Mouse (Mus musculus) hindbrain, embryonic 13.5 days (tissue): ENCODE data around the gene Hcfc1. TPM values are rescaled to one million over a fixed set of nuclear protein-coding genes. Genes with fewer than 3 reads are reported as not detected.

Experiments used
- ATAC-seq: fragments of 200-750 bp; cut with Nextera tagmentation; 2 replicates; pipeline ENCODE4 v1.8.0; 2017; ENCODE audit warnings: moderate TSS enrichment; ENCODE audit not compliant: low FRiP score
- H3K27ac ChIP-seq: fragments of 300-500 bp; sonication (generic); 2 replicates; pipeline ENCODE4 v1.5.1; 2015; ENCODE audit warnings: inconsistent platforms, mild to moderate bottlenecking, moderate library complexity
- H3K27me3 ChIP-seq: fragments of 300-500 bp; sonication (generic); 2 replicates; pipeline ENCODE4 v1.6.1; 2015; ENCODE audit warnings: mild to moderate bottlenecking, inconsistent platforms
- H3K36me3 ChIP-seq: fragments of 300-500 bp; sonication (generic); 2 replicates; pipeline ENCODE4 v1.6.1; 2015; ENCODE audit warnings: mild to moderate bottlenecking, inconsistent platforms
- H3K4me1 ChIP-seq: fragments of 300-500 bp; sonication (generic); replicated peaks from 2 replicates; pipeline ENCODE4 v1.6.1; 2015; ENCODE audit warnings: inconsistent platforms
- H3K4me2 ChIP-seq: fragments of 300-500 bp; sonication (generic); 2 replicates; pipeline ENCODE4 v1.6.1; 2015; ENCODE audit warnings: inconsistent platforms, mild to moderate bottlenecking, moderate library complexity
- H3K4me3 ChIP-seq: fragments of 300-500 bp; sonication (generic); 2 replicates; pipeline ENCODE4 v1.5.1; 2015; ENCODE audit warnings: mild to moderate bottlenecking, inconsistent platforms
- H3K9ac ChIP-seq: fragments of 300-500 bp; sonication (generic); 2 replicates; pipeline ENCODE4 v1.6.1; 2015; ENCODE audit warnings: mild to moderate bottlenecking, inconsistent platforms
- H3K9me3 ChIP-seq: fragments of 300-500 bp; sonication (generic); 2 replicates; pipeline ENCODE4 v1.6.1; 2016; ENCODE audit warnings: inconsistent platforms
- WGBS: fragments of 180-500 bp; shearing (Covaris S2); methylation state at CpG from one replicate; pipeline ENCODE4 v1.1.7; 2015; 5-methylcytosine and 5-hydroxymethylcytosine counted together
- polyA plus RNA-seq: library from polyadenylated mRNA; unstranded; fragments of >200 nt; fragmentation: Nextera tagmentation; extraction: Ambion mirVana; gene quantifications from 2 replicates; pipeline ENCODE4 v1.2.1, GENCODE M21; 2015

Hcfc1 gene
- polyA plus RNA-seq, 1 experiment from 2014 or later, result 50.8 TPM

- H3K4me1 ChIP-seq, result peaks cover 10% of the 10 kb centered on the region
- no peak overlapping the region for H3K4me3 ChIP-seq
- no peaks in the 10 kb centered on the region for H3K27me3 ChIP-seq
- no peaks in the 10 kb centered on the region for H3K36me3 ChIP-seq
- WGBS, result 90% methylated on average over 1 of the region's 1 CpGs
- no peaks in the 10 kb centered on the region for H3K9me3 ChIP-seq
- no peak overlapping the region for H3K9ac ChIP-seq
- no peak overlapping the region for H3K27ac ChIP-seq
- H3K4me2 ChIP-seq, result no peak overlapping the region
- ATAC-seq, result no peak
Measured at GRCm38 (mm10) chrX:73969167-73969566, 3.0 kb upstream of the Hcfc1 start.

- WGBS, result 11% methylated on average over 59 of the region's 60 CpGs
- H3K4me1 ChIP-seq, result peaks cover 27% of the 10 kb centered on the region
- H3K4me2 ChIP-seq, result peak overlapping the region; percentile 47
- peak overlapping the region; percentile 99 for H3K27ac ChIP-seq
- no peaks in the 10 kb centered on the region for H3K36me3 ChIP-seq
- peak; percentile 89 for ATAC-seq
- no peaks in the 10 kb centered on the region for H3K9me3 ChIP-seq
- H3K27me3 ChIP-seq, result no peaks in the 10 kb centered on the region
- H3K4me3 ChIP-seq, result peak overlapping the region; percentile 66
- H3K9ac ChIP-seq, result peak overlapping the region; percentile 78
Measured at GRCm38 (mm10) chrX:73967177-73968075, 1.3 kb upstream of the Hcfc1 start.

GRCm38 (mm10) chrX:73965307-73965706 is 850 bp downstream of the Hcfc1 start:
- H3K4me3 ChIP-seq, result peak overlapping the region; percentile 66
- no peaks in the 10 kb centered on the region for H3K36me3 ChIP-seq
- H3K9ac ChIP-seq, result peak overlapping the region; percentile 78
- H3K4me1 ChIP-seq, result peaks cover 35% of the 10 kb centered on the region
- no peaks in the 10 kb centered on the region for H3K9me3 ChIP-seq
- no peaks in the 10 kb centered on the region for H3K27me3 ChIP-seq
- 21% methylated on average over 20 of the region's 20 CpGs for WGBS
- ATAC-seq, result no peak
- H3K27ac ChIP-seq, result peak overlapping the region; percentile 99
- peak overlapping the region; percentile 76 for H3K4me2 ChIP-seq

GRCm38 (mm10) chrX:73964363-73964762 is 1.8 kb downstream of the Hcfc1 start:
- peaks cover 35% of the 10 kb centered on the region for H3K4me1 ChIP-seq
- WGBS, result 39% methylated on average over 3 of the region's 3 CpGs
- no peaks in the 10 kb centered on the region for H3K9me3 ChIP-seq
- ATAC-seq, result no peak
- peak overlapping the region; percentile 66 for H3K4me3 ChIP-seq
- H3K4me2 ChIP-seq, result peak overlapping the region; percentile 76
- H3K36me3 ChIP-seq, result peaks cover 4% of the 10 kb centered on the region
- no peaks in the 10 kb centered on the region for H3K27me3 ChIP-seq
- peak overlapping the region; percentile 78 for H3K9ac ChIP-seq
- H3K27ac ChIP-seq, result no peak overlapping the region

DNA sequence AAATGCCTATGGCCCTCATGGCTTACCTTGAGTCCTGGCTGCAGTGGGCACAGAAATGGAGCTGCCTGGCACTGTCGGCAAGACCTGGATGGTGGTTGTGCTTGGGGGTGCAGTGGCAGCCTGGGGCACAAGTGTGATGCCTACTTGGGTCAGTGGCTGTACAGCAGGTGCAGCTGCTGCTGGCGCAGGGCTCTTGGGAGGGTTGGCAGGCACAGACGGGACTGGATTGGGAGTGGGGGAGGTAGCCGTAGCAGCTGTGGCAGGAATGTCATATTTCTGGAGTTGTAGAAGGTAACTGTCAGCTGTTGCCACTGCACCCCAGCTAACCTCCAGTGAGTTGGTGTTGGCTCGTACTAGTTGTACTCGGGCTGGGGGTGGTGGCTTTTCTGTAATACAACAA is 11.2 kb downstream of the Hcfc1 start:
- no peaks in the 10 kb centered on the region for H3K9me3 ChIP-seq
- H3K4me1 ChIP-seq, result no peaks in the 10 kb centered on the region
- ATAC-seq, result no peak
- H3K27ac ChIP-seq, result no peak overlapping the region
- H3K36me3 ChIP-seq, result peaks cover 90% of the 10 kb centered on the region
- 90% methylated on average over 6 of the region's 6 CpGs for WGBS
- no peak overlapping the region for H3K9ac ChIP-seq
- no peak overlapping the region for H3K4me3 ChIP-seq
- no peaks in the 10 kb centered on the region for H3K27me3 ChIP-seq
- no peak overlapping the region for H3K4me2 ChIP-seq

DNA sequence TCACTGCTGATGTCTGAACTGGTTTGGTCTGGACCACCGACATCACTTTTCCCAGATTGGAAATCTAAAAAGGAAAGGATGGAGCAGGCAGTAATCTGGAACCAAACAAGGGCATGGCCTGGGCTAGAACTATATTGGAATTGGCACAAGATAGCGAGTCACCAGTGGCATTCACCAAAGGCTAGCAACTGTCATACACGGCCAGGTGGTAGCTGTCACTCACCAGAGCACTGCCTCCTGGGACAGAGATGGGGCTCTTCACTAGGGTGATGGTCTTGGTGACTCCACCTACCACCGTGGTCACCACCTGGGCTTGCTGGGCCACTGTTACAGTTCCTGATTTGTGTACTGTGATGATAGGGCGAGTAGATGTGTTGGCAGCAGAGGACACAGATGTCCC is 13.6 kb downstream of the Hcfc1 start:
- no peak overlapping the region for H3K4me2 ChIP-seq
- no peak for ATAC-seq
- H3K4me3 ChIP-seq, result no peak overlapping the region
- no peaks in the 10 kb centered on the region for H3K9me3 ChIP-seq
- 89% methylated on average over 5 of the region's 5 CpGs for WGBS
- H3K27me3 ChIP-seq, result no peaks in the 10 kb centered on the region
- no peaks in the 10 kb centered on the region for H3K4me1 ChIP-seq
- no peak overlapping the region for H3K9ac ChIP-seq
- no peak overlapping the region for H3K27ac ChIP-seq
- H3K36me3 ChIP-seq, result peaks cover 90% of the 10 kb centered on the region

DNA sequence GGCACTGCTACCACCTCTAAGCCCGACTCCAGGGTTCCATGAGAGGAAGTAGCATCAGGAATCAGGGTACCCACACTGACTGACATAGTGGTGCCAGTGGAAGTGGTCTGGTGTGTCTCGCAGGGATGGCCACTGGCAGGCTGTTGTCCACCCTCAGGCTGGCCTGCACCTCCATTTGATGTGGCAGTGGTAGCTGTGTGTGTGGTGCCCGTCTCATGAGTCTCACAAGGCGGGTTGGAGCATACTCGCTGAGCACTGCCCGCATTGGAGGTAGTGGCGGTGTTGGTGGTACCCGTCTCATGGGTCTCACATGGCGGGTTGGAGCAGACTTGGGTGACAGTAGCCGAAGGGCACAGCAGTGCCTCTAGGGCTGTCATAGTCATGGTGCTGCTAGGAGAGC is 16.8 kb downstream of the Hcfc1 start:
- Histone ChIP-seq H3K9me3 (no peaks in the 10 kb centered on the region), H3K27ac (no peak overlapping the region), H3K4me2 (no peak overlapping the region), H3K36me3 (peaks cover 94% of the 10 kb centered on the region), H3K4me1 (no peaks in the 10 kb centered on the region), H3K27me3 (no peaks in the 10 kb centered on the region), H3K4me3 (no peak overlapping the region), H3K9ac (no peak overlapping the region)
- 0 out of 2 replicates have a peak, but pooled peaks have one; percentile 4 for ATAC-seq
- WGBS, result 93% methylated on average over 10 of the region's 10 CpGs

DNA sequence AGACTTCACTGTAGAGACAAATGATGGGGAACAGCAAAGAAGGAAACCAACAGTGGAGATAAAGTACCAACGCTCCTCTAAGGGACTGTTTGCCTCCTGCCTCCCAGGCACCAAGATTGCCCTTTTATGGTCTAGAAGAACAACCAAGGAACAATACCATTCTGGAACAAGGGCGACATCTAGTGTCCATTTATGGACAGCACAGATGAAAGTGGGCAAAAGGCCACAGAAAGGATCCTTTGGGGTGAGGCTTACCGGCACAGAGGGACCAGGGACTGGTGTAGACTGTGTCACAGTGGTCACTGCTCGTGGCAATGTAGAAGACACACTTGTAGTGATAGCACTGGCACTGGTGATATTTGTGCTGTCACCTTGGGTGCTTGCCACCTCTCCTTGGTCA is 17.5 kb downstream of the Hcfc1 start:
- WGBS, result 29% methylated on average over 4 of the region's 4 CpGs
- Histone ChIP-seq H3K36me3 (peaks cover 95% of the 10 kb centered on the region), H3K27me3 (no peaks in the 10 kb centered on the region), H3K27ac (no peak overlapping the region), H3K4me1 (no peaks in the 10 kb centered on the region), H3K9me3 (no peaks in the 10 kb centered on the region), H3K4me3 (no peak overlapping the region), H3K9ac (no peak overlapping the region), H3K4me2 (no peak overlapping the region)
- peak; percentile 32; the same call in 1 of the 2 replicates for ATAC-seq

DNA sequence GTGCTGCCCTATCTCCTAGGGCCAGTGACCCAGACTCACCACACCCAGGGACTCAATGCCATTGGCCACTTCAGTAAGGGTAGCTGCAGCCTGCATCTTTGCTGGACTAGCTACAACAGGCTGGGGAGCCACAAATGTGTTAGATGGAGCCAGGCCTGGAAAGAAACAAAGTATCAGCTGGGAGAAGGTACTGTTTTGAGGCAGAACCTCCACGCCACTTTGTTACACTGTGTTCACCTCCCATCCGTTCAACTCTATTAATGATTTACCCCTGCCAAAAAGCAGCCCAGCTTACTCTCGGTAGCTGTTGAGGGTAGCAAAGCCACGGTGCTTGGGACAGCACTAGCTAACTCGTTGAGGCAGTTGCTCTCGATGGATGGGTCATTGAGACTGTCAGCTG is 19.3 kb downstream of the Hcfc1 start:
- Histone ChIP-seq H3K4me2 (no peak overlapping the region), H3K27ac (no peak overlapping the region), H3K4me1 (no peaks in the 10 kb centered on the region), H3K9me3 (no peaks in the 10 kb centered on the region), H3K27me3 (no peaks in the 10 kb centered on the region), H3K4me3 (no peak overlapping the region), H3K9ac (no peak overlapping the region), H3K36me3 (peaks cover 87% of the 10 kb centered on the region)
- ATAC-seq, result no peak
- 76% methylated on average over 6 of the region's 6 CpGs for WGBS

DNA sequence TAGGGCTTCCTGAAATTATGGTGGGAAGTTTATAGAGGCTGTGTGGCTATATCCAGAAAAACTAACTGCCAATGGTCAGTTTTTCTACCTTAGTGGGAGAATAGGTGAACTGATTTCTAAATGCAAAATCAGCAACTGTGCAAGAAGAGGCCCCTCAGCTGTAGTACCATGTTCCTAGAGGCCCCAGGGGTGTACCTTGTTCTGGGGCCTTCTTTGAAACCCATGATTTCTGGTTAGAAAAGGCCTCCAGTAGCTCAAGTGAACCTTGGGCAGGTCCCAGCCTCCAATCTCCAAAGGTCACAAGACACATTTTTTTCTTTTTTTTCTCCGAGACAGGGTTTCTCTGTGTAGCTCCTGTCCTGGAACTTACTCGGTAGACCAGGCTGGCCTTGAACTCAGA is 23.9 kb downstream of the Hcfc1 start:
- Histone ChIP-seq H3K9me3 (no peaks in the 10 kb centered on the region), H3K27ac (no peak overlapping the region), H3K9ac (no peak overlapping the region), H3K27me3 (no peaks in the 10 kb centered on the region), H3K4me2 (no peak overlapping the region), H3K4me1 (no peaks in the 10 kb centered on the region), H3K36me3 (peaks cover 53% of the 10 kb centered on the region), H3K4me3 (no peak overlapping the region)
- WGBS, result 88% methylated on average over 2 of the region's 2 CpGs
- no peak for ATAC-seq

DNA sequence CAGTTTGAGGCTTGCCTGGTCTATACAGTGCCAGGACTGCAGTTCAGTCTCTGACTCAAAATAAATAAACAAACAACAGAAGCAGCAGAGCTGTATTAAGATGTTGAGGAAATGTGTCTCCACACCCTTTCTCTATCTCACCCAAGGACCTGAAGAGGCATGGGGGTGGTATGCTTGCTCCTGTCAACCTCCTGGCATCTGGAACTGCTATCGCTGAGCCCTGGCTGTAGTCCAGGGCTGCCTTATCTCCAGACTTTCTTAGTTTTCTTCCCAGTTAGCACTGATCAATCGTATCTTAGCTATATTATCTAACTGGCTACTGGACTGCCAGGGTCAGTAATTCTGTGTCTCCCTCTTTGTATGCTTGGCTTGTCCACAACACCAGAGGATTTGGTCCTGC is 24.3 kb downstream of the Hcfc1 start:
- no peak overlapping the region for H3K27ac ChIP-seq
- H3K9ac ChIP-seq, result no peak overlapping the region
- H3K4me3 ChIP-seq, result no peak overlapping the region
- 90% methylated on average over 2 of the region's 2 CpGs for WGBS
- H3K36me3 ChIP-seq, result peaks cover 48% of the 10 kb centered on the region
- no peaks in the 10 kb centered on the region for H3K27me3 ChIP-seq
- H3K9me3 ChIP-seq, result no peaks in the 10 kb centered on the region
- ATAC-seq, result no peak
- no peaks in the 10 kb centered on the region for H3K4me1 ChIP-seq
- H3K4me2 ChIP-seq, result no peak overlapping the region

- no peaks in the 10 kb centered on the region for H3K36me3 ChIP-seq
- H3K9ac ChIP-seq, result no peak overlapping the region
- no peak overlapping the region for H3K4me3 ChIP-seq
- WGBS, result 100% methylated on average over 2 of the region's 2 CpGs
- no peaks in the 10 kb centered on the region for H3K27me3 ChIP-seq
- no peak overlapping the region for H3K4me2 ChIP-seq
- no peaks in the 10 kb centered on the region for H3K9me3 ChIP-seq
- no peaks in the 10 kb centered on the region for H3K4me1 ChIP-seq
- no peak for ATAC-seq
- no peak overlapping the region for H3K27ac ChIP-seq
Measured at GRCm38 (mm10) chrX:73931871-73932270, 34.3 kb downstream of the Hcfc1 start.
